Mouse (Mus musculus) brain, adult 2 months (tissue): ENCODE measurements around the gene Celf1.
"Not testable (repeated sequence)": the region's sequence is repeated elsewhere in the genome, so short reads cannot be mapped to it uniquely, and the experiment has no call there.

ENCODE experiments used
- DNase-seq: peaks from one replicate; pipeline ENCODE4 v3.0.0; 2011; ENCODE audit warnings: low read depth, low spot score

Celf1 gene

GRCm38 (mm10) chr2:90940233-90941229 is at the start of gene Celf1:
Gene Celf1, plus strand, starts transcription at chr2:90940382.
- peak; percentile 94 for DNase-seq

- DNase-seq = no peak
These were observed 46.4 kb upstream of the Celf1 start for GRCm38 (mm10) chr2:90893673-90894298.

- not testable (repeated sequence) for DNase-seq
These were observed 45.9 kb upstream of the Celf1 start for GRCm38 (mm10) chr2:90894299-90894677.

- no peak for DNase-seq
These were observed 36.8 kb upstream of the Celf1 start for GRCm38 (mm10) chr2:90903398-90903797.

- peak; percentile 96 for DNase-seq
These were observed 35.9 kb upstream of the Celf1 start, which contains the start of the genes Kbtbd4 and Ndufs3 for GRCm38 (mm10) chr2:90904076-90904855. Gene Kbtbd4, plus strand, starts transcription at chr2:90904740. Gene Ndufs3, minus strand, starts transcription at chr2:90904827.

- no peak for DNase-seq
These were observed 35.3 kb upstream of the Celf1 start for GRCm38 (mm10) chr2:90904856-90905224.

GRCm38 (mm10) chr2:90906721-90907120 is 33.5 kb upstream of the Celf1 start:
- no peak for DNase-seq

- no peak for DNase-seq
These were observed 29.3 kb upstream of the Celf1 start for GRCm38 (mm10) chr2:90910861-90911260.

- no peak for DNase-seq
These were observed 28.5 kb upstream of the Celf1 start for GRCm38 (mm10) chr2:90911668-90912067.

GRCm38 (mm10) chr2:90913671-90914070 is 26.5 kb upstream of the Celf1 start:
- DNase-seq = peak; percentile 61

- peak; percentile 51 for DNase-seq
These were observed 24.7 kb upstream of the Celf1 start for GRCm38 (mm10) chr2:90915516-90915915.

- DNase-seq = no peak
These were observed 23.5 kb upstream of the Celf1 start for GRCm38 (mm10) chr2:90916560-90917232.

- peak; percentile 78 for DNase-seq
These were observed 22.8 kb upstream of the Celf1 start for GRCm38 (mm10) chr2:90917233-90917998.

GRCm38 (mm10) chr2:90917999-90918698 is 22.0 kb upstream of the Celf1 start:
- DNase-seq = peak; percentile 49

- no peak for DNase-seq
These were observed 19.0 kb upstream of the Celf1 start for GRCm38 (mm10) chr2:90921178-90921577.

- DNase-seq = no peak
These were observed 17.5 kb upstream of the Celf1 start for GRCm38 (mm10) chr2:90922636-90923035.

GRCm38 (mm10) chr2:90928566-90928965 is 11.6 kb upstream of the Celf1 start:
- no peak for DNase-seq

- DNase-seq = no peak
These were observed 8.4 kb upstream of the Celf1 start for GRCm38 (mm10) chr2:90931829-90932228.

- no peak for DNase-seq
These were observed 7.9 kb upstream of the Celf1 start for GRCm38 (mm10) chr2:90932273-90932672.

GRCm38 (mm10) chr2:90938362-90938761 is 1.8 kb upstream of the Celf1 start:
- no peak for DNase-seq
